Mouse (Mus musculus) large intestine, adult 2 months (tissue): Measurements from ENCODE around the gene Tor1aip2. TPM values are rescaled to one million over a fixed set of nuclear protein-coding genes. Genes with fewer than 3 reads are reported as not detected.
A peak's percentile ranks its signal among the peaks of the same experiment; 100 is the strongest.

Source experiments
- DNase-seq: peaks from one replicate; pipeline ENCODE4 v3.0.0-alpha.2; 2012; ENCODE audit warnings: low read depth, low spot score
- WGBS: fragments of 180-500 bp; shearing (Covaris S2); methylation state at CpG from one replicate; pipeline ENCODE4 v1.1.7; 2018; 5-methylcytosine and 5-hydroxymethylcytosine counted together
- polyA plus RNA-seq: library from polyadenylated mRNA; depleted of rRNA; stranded (reverse); fragments of >200 nt; gene quantifications from 2 replicates; pipeline ENCODE4 v1.2.3, GENCODE M21; 2012; rRNA removed

Gene Tor1aip2
- polyA plus RNA-seq, 1 experiment: 91.4 TPM

DNA sequence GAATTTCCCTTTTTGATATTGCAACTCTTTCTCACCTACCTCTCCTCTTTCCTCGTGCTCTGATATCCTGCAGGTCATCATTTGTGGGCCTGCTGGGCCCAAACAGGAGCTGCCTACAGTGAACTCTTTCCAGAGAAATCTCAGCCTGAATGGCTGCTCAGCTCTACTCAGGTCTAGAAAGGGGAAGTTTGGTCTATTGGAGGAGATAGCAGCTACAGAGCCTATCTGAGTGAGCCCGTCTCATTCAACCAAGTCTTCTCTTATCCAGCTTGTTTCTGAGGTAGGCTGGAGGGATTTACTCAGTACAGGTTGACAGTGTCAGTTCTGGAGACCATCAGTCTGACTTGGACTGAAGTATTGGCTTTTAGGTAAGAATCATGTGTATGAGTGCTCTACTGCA, 68.6 kb downstream of the Tor1aip2 start:
- no peak for DNase-seq
- 91% methylated on average over 2 of the region's 2 CpGs for WGBS

DNA sequence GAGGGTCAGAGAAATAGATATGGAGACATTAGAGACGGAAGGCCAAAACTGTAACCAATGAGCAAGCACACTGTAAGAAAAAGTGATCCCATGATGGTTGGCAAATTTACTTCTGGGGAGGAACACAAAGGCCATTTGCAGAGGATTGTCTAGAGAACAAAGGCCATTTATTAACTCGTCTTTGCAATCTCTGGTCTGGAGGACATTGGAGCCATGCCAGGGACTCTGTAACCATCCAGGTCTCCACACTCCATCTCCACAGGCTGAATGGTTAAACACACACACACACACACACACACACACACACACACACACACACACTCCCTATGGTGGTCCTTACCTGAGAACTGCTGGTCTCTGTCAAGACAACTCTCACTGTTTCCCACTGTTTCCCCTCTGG, 70.2 kb downstream of the Tor1aip2 start:
- 59% methylated on average over 2 of the region's 2 CpGs for WGBS
- DNase-seq: no peak

DNA sequence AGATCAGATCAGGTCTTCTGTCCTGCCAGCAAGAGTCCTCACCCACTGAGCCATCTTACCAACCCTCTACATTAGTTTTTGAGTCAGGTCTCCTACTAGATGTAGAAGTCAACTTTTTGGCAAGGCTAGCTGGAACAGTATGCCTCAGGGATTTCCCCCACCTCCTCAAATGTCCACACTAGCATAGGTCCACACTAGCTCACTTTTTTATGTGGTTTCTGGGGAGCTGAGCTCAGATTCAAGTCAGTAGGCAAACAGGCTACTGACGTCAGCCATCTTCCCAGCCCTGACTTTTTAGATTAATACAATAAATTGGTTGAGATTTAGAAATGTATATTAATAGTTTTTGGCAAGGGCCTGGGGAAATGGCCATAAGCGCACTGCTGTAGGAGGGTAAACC, 72.2 kb downstream of the Tor1aip2 start:
- WGBS: 82% methylated on average over 2 of the region's 2 CpGs
- no peak for DNase-seq

DNA sequence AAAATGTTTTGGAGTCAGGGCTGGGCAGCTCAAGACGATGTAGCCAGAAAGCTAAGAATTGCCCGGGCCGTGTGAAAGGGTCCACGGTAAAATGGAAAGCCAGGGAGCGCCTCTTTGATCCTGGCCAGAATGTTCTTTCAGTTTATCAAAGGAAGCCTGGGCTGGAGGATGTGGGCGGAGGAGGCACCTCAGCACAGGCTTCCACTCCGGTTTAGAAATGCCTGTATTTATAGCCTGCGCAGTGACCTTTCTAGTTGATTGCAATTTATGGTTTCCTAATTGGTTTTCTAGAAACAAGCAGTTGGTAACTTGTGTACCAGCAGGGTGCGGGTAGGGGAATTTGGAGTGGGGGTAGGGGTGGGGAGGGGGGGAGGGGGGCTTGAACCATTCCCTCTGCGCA, 73.2 kb downstream of the Tor1aip2 start:
- DNase-seq: no peak
- 17% methylated on average over 10 of the region's 10 CpGs for WGBS

DNA sequence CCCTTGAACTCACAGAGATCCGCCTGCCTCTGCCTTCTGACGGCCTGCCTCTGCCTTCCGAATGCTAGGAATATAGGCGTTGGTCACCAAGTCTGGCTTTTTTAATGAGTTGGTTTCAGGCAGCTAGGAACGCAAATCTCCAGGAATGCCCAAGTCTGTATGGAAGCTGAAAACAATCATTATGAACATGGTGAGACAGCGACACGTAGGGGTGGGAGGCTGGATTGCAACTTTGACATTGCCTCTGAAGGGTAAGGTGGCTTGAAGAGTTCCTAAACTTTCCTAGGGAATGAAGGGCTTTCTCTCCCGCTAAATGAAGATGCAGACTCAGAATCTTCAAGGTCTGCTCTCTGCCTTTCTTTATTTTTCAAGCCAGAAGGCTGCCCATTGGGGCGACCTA, 75.9 kb downstream of the Tor1aip2 start:
- peak; percentile 8 for DNase-seq
- 77% methylated on average over 9 of the region's 9 CpGs for WGBS

DNA sequence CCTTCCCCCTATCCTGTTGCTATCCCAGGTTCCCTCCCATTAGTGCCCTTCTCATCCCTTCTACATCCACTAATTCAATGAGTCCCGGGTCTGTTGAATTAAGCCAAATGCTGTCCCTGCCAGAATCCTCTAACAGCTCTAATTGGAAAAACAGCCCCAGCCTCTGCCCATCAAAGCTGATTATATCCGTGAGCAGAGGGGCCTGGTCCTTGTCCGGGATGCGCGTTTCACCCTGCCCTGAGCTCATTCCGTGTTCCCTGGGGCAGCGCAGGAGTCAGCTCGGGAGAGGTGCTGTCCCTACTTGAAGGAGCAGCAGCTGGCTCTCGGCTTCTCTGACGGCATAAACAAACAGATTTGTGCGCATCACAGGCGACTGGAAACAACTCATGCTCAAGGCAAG, 76.5 kb downstream of the Tor1aip2 start:
- DNase-seq: no peak
- 30% methylated on average over 12 of the region's 12 CpGs for WGBS

DNA sequence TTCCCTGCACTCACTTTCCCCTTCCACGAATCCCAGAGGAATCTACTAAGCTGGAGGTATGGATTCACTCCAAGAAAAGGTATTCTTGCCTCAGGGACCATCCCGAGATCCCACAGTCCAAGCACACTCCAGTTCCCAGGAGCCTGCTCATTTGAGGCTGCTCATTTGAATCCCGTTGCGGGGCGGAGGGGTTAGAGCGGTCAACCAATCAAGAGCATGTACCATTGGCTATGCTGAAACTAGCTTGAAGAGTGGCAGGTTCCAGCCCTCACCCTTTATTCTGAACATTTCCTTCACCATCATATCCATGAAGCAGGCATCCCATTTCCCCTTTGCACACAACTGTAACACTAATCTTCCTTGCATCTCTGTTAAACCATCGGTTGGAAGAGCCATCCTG, 76.9 kb downstream of the Tor1aip2 start:
- DNase-seq: no peak
- 57% methylated on average over 7 of the region's 7 CpGs for WGBS

DNA sequence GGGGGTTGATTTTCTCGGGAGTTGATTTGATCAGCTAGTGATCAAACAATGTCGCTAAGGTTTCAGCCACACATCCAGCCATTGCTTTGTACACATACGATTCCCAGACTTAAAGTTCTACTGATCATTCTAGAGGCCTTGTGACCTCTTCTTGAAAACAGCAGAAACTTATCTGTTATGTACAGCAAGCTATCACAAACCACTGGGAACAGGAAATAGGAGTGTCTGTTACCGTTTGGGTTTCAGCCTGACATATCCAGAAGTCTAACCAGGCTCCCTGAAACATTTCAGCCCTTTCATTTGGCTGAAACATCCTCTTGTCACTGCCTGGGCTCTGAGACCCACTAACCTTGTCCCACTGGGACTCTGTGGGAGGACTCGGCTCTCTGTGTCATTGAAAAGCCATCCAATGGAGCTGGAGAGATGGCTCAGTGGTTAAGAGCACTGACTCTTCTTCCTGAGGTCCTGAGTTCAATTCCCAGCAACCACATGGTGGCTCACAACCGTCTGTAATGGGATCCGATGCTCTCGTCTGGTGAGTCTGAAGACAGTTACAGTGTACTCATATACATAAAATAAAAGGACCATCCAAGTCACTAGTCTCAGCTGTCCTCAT, 78.8 kb downstream of the Tor1aip2 start:
- WGBS: 70% methylated on average over 8 of the region's 8 CpGs
- no peak for DNase-seq

DNA sequence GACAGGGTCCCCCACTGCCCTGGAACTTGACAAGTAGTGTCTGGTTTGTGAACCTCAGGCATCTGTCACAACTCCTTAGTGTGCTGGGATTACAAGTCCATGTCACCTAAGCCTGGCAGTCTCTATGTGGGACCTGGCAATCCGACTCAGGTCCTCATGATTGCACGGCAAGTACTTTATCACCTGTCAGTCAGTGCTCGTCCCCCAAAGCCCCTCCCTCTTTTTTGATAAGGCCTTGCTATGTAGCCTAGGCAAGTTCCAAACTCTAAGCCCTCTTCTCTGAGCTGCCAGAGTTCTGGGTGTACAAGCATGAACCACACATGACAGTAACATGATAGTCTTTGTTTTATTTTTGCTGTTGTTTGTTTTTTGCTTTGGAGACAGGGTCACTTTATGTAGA, 81.6 kb downstream of the Tor1aip2 start:
- WGBS: 35% methylated on average over 3 of the region's 3 CpGs
- no peak for DNase-seq

Other genes starting within 250 kb of the Tor1aip2 start
- gene Qsox1, start 222.5 kb upstream of the Tor1aip2 start, polyA plus RNA-seq: 110 and 111 TPM in 2 replicates
- gene Cep350, start 62.1 kb upstream of the Tor1aip2 start, polyA plus RNA-seq: 4.7 and 9.1 TPM in 2 replicates
- gene Tor1aip1, start 1.1 kb downstream of the Tor1aip2 start, polyA plus RNA-seq: 9.4 and 17.6 TPM in 2 replicates
- 0.29 and 0.48 TPM in 2 replicates for gene Fam163a, start 169.6 kb downstream of the Tor1aip2 start, polyA plus RNA-seq